Mouse (Mus musculus): ENCODE data around the gene Pdk2.

- TF ChIP-seq CTCF (IDR thresholded peaks at IDR 0.05; ENCODE audit: extremely low read depth, insufficient read length, insufficient replicate concordance, low read depth, low read length), result no peak
- TF ChIP-seq POLR2A (IDR thresholded peaks at IDR 0.05; ENCODE audit: low read depth, low read length), result no peak
Observed at GRCm38 (mm10) chr11:95079256-95079875, 38.2 kb upstream of the Pdk2 start.
